Mouse (Mus musculus): ENCODE results near the gene Chst4.

DNA sequence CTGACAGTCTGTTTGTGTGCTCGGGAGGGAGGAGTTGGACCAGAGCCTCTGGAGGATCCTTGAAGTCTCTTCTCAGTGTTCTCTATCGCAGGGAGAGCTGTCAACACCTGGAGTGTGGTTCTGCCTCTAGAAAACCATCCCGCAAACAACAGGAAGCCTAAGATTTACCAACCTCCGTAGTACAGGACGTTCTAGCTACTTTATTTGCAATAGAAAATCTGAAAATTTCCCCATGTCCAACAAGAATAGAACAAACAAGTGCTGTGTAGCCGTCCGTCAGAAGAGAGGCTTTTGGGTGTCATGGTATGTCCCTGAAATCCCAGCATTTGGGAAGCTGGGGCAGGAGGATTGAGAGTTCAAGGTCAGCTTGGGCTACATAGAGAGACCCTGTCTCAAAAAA lies 51.8 kb downstream of the Chst4 start:
- TF ChIP-seq CTCF (IDR thresholded peaks at IDR 0.05; ENCODE audit: low read depth) (no peak), EP300 (IDR thresholded peaks at IDR 0.05; ENCODE audit: low read depth) (no peak)
